In the genomic region with DNA sequence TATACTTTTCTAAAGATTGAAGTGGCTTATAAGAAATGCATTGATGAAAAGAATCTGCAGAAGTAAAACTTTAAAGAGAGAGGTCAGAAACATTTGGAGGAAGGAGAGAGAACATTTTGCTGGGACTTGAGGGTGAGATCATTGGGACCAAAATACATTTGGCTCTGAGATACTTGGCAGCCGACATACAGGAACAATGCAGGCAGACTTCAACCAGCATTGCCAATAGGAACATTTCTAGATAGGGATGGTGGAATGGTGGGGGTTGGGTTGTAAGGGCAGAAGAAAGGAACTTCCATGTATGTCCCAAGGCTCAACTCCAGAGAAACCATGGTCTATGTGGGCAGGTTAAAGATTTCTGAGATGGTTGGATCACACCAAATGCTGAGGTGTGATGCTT, we compare ENCODE assay signal across 11 mouse cellular contexts.
DNase-seq lines count a peak whose midpoint lies in the region; ATAC-seq and TF ChIP-seq lines count a peak whose summit lies in the region.
"Had no signal": no experiment of that assay in that cellular context is flagged by ENCODE, and none has a peak within 500 bp of the region (broad histone marks: within the 10 kb centered on the region; RNA-seq: fewer than 3 reads in every experiment).

No protein-coding gene starts in this region.

- WGBS in kidney, adult 2 months: 41% methylated on average over 1 of the region's 1 CpGs
- WGBS in kidney, embryonic 14.5 days: 89% methylated on average over 1 of the region's 1 CpGs
- 11% methylated on average over 1 of the region's 1 CpGs for whole genome bisulfite sequencing in cerebellum, adult 2 months

- TF ChIP-seq CTCF in kidney, adult 2 months (conservative IDR thresholded peaks at IDR 0.05; ENCODE audit: insufficient read depth, insufficient read length, low read depth, low read length): no peak
- TF ChIP-seq CTCF in cerebellum, adult 2 months (IDR thresholded peaks at IDR 0.05; ENCODE audit: borderline replicate concordance, insufficient read depth, low read depth, low read length): no peak

- H3K27me3 ChIP-seq in kidney, adult 2 months (replicated peaks; ENCODE audit: control insufficient read depth, insufficient read depth, low read length): no peaks in the 10 kb centered on the region
- H3K27me3 ChIP-seq in kidney, embryonic 14.5 days (ENCODE audit: control insufficient read depth, insufficient read depth, low read length): no peaks in the 10 kb centered on the region
- H3K27me3 ChIP-seq in cerebellum, adult 2 months (ENCODE audit: control insufficient read depth, insufficient read depth, low read length): no peaks in the 10 kb centered on the region
- H3K27me3 ChIP-seq: stomach, embryonic 15.5 days had no signal

- no peak overlapping the region for H3K9ac ChIP-seq in kidney, embryonic 14.5 days (ENCODE audit: low read depth, low read length)
- H3K9ac ChIP-seq: liver, embryonic 14.5 days; stomach, embryonic 15.5 days had no signal

- no peak overlapping the region for H3K4me2 ChIP-seq in kidney, embryonic 14.5 days (replicated peaks; ENCODE audit: low read depth, low read length)
- H3K4me2 ChIP-seq: stomach, embryonic 15.5 days had no signal

- H3K27ac ChIP-seq in kidney, adult 2 months (ENCODE audit: insufficient read depth, low read depth, low read length): no peak overlapping the region
- H3K27ac ChIP-seq in kidney, embryonic 14.5 days (ENCODE audit: low read depth, low read length): no peak overlapping the region
- no peak overlapping the region; the same call in 1 of the 2 replicates for H3K27ac ChIP-seq in cerebellum, adult 2 months (ENCODE audit: insufficient read depth, low read length)
- H3K27ac ChIP-seq: liver, embryonic 14.5 days; stomach, embryonic 15.5 days had no signal

- H3K4me3 ChIP-seq in kidney, adult 2 months (ENCODE audit: insufficient read depth, low read depth, low read length): no peak overlapping the region
- H3K4me3 ChIP-seq in kidney, embryonic 14.5 days (ENCODE audit: low read length): no peak overlapping the region
- H3K4me3 ChIP-seq in cerebellum, adult 2 months (replicated peaks; ENCODE audit: insufficient read depth, low read depth, low read length): no peak overlapping the region
- H3K4me3 ChIP-seq: stomach, embryonic 15.5 days had no signal

- no peaks in the 10 kb centered on the region for H3K36me3 ChIP-seq in kidney, adult 2 months (ENCODE audit: control insufficient read depth, insufficient read depth, low read length)
- H3K36me3 ChIP-seq in kidney, embryonic 14.5 days (ENCODE audit: control insufficient read depth, insufficient read depth, low read length): no peaks in the 10 kb centered on the region
- H3K36me3 ChIP-seq: stomach, embryonic 15.5 days had no signal

- ATAC-seq in kidney, embryonic 14.5 days (ENCODE audit: low FRiP score, low TSS enrichment): no peak

- H3K9me3 ChIP-seq in kidney, embryonic 14.5 days (ENCODE audit: control insufficient read depth, low read length): no peaks in the 10 kb centered on the region
- H3K9me3 ChIP-seq: stomach, embryonic 15.5 days had no signal

- no peaks in the 10 kb centered on the region for H3K4me1 ChIP-seq in kidney, adult 2 months (ENCODE audit: control insufficient read depth, insufficient read depth, low read length)
- H3K4me1 ChIP-seq in kidney, embryonic 14.5 days (ENCODE audit: control insufficient read depth, insufficient read depth, low read length): no peaks in the 10 kb centered on the region
- peaks cover 14% of the 10 kb centered on the region; the same call in 1 of the 2 replicates for H3K4me1 ChIP-seq in cerebellum, adult 2 months (ENCODE audit: control insufficient read depth, insufficient read depth, low read length)
- H3K4me1 ChIP-seq: stomach, embryonic 15.5 days had no signal

- no peak for TF ChIP-seq POLR2A in kidney, adult 2 months (IDR thresholded peaks at IDR 0.05; ENCODE audit: low read depth, low read length)
- no peak for TF ChIP-seq POLR2A in cerebellum, adult 2 months (IDR thresholded peaks at IDR 0.05; ENCODE audit: borderline replicate concordance, insufficient read depth, low read length)

- DNase-seq in kidney, adult 2 months: peak; percentile 18
- DNase-seq in cerebellum, adult 2 months: peak; percentile 38 to 78
- DNase-seq in heart, adult 9 months (ENCODE audit: low spot score in 2 of 2): peak; percentile 58 to 71
- DNase-seq in lung, postnatal 10 days: peak; percentile 57
- DNase-seq in adipocyte (ENCODE audit: low spot score): no peak
- no peak for DNase-seq in ovary, postnatal 36 days (ENCODE audit: low spot score)
- DNase-seq: embryo, embryonic 11 days; thymus, postnatal 25 days had no signal

Comparison
In these comparisons a context has a peak if more than half of its experiments do, and no peak if none do; other contexts are left out.
1. DNase-seq: peak in kidney, adult 2 months (single experiment), cerebellum, adult 2 months (2 of 2), heart, adult 9 months (2 of 2) and lung, postnatal 10 days (single experiment); none in adipocyte (single experiment) and ovary, postnatal 36 days (single experiment).